Mouse (Mus musculus) kidney, embryonic 16.5 days (tissue): Measurements from ENCODE around the gene Cd302. TPM values are rescaled to one million over a fixed set of nuclear protein-coding genes. Genes with fewer than 3 reads are reported as not detected.

Experiments used
- ATAC-seq: fragments of 200-750 bp; cut with Nextera tagmentation; 2 replicates; pipeline ENCODE4 v1.8.0; 2017; ENCODE audit warnings: moderate TSS enrichment; ENCODE audit not compliant: low FRiP score, low TSS enrichment
- H3K27ac ChIP-seq: fragments of 300-500 bp; sonication (generic); 2 replicates; pipeline ENCODE4 v1.5.1; 2014; ENCODE audit warnings: low read length
- H3K27me3 ChIP-seq: fragments of 300-500 bp; sonication (generic); 2 replicates; pipeline ENCODE4 v1.6.1; 2014; ENCODE audit warnings: low read length, control low read depth, mixed read lengths; ENCODE audit not compliant: insufficient read depth
- H3K36me3 ChIP-seq: fragments of 300-500 bp; sonication (generic); 2 replicates; pipeline ENCODE4 v1.6.1; 2014; ENCODE audit warnings: low read length, control low read depth, mixed read lengths; ENCODE audit not compliant: insufficient read depth
- H3K4me1 ChIP-seq: fragments of 300-500 bp; sonication (generic); 2 replicates; pipeline ENCODE4 v1.6.1; 2014; ENCODE audit warnings: low read length, control low read depth, mixed read lengths; ENCODE audit not compliant: insufficient read depth
- H3K4me2 ChIP-seq: fragments of 300-500 bp; sonication (generic); replicated peaks from 2 replicates; pipeline ENCODE4 v1.6.1; 2014; ENCODE audit warnings: low read depth, low read length
- H3K4me3 ChIP-seq: fragments of 300-500 bp; sonication (generic); 2 replicates; pipeline ENCODE4 v1.5.1; 2014; ENCODE audit warnings: mild to moderate bottlenecking, low read length
- H3K9ac ChIP-seq: fragments of 300-500 bp; sonication (generic); replicated peaks from 2 replicates; pipeline ENCODE4 v1.6.1; 2014; ENCODE audit warnings: low read length
- H3K9me3 ChIP-seq: fragments of 300-500 bp; sonication (generic); 2 replicates; pipeline ENCODE4 v1.6.1; 2016; ENCODE audit warnings: low read length, control low read depth
- WGBS: fragments of 180-500 bp; shearing (Covaris S2); extraction: QIAGEN DNeasy Blood & Tissue Kit; methylation state at CpG from one replicate; pipeline ENCODE4 v1.1.7; 2014; 5-methylcytosine and 5-hydroxymethylcytosine counted together
- polyA plus RNA-seq: library from polyadenylated mRNA; unstranded; fragments of >200 nt; fragmentation: Nextera tagmentation; extraction: Ambion mirVana; gene quantifications from 2 replicates; pipeline ENCODE4 v1.2.1, GENCODE M21; 2015

Cd302 gene
- polyA plus RNA-seq, 1 experiment from 2014 or later: 44.8 TPM

DNA sequence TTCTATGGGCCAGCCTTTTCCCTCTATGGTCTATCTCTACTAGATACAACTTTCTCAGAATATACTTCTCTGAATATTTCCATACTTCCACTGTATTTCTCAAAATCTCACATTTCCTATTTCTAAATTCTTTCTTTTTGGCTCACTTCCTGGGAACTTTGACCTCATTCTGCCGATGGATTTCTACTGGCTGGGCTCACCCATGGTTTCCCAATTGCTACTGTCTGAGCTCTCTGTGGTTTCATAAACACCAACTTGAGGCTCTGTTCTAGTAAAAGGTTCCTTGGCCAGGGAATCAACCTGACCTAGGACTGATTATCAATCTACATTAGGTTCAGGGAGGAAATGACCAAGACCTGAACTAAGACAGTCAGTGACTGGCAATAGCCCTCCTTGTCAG lies 5.2 kb upstream of the Cd302 start:
- ATAC-seq: no peak

DNA sequence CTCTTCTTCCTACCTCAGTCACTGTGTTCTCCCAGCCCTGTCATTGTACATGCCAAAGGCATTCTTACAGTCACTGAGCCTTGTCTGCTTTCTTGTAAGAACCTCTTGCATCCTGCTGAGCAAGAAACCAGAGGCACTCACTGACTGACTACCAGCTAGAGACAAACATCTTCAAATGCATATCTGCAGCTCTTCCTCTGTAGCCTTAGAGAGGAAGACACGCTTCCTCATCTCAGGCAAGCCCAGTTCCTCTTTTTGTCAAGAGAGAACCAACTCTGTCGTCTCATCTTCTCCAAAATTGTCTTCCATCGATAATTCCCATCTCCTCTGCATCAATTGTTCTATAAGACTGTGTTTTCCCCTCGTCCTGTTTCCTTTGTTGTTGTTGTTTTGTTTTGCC lies 4.3 kb upstream of the Cd302 start:
- no peak overlapping the region for H3K4me2 ChIP-seq
- H3K27me3 ChIP-seq: no peaks in the 10 kb centered on the region
- ATAC-seq: no peak
- no peak overlapping the region for H3K9ac ChIP-seq
- H3K4me1 ChIP-seq: 0 out of 2 replicates have a peak, but pooled peaks cover 1% of the 10 kb centered on the region
- H3K36me3 ChIP-seq: no peaks in the 10 kb centered on the region
- WGBS: 78% methylated on average over 4 of the region's 4 CpGs
- no peaks in the 10 kb centered on the region for H3K9me3 ChIP-seq
- H3K4me3 ChIP-seq: no peak overlapping the region
- H3K27ac ChIP-seq: no peak overlapping the region

More for the DNA sequence above, 5.2 kb upstream of the Cd302 start:
- Histone ChIP-seq H3K27me3 (no peaks in the 10 kb centered on the region), H3K4me3 (no peak overlapping the region), H3K4me2 (no peak overlapping the region), H3K4me1 (no peaks in the 10 kb centered on the region), H3K9ac (no peak overlapping the region), H3K27ac (no peak overlapping the region), H3K36me3 (no peaks in the 10 kb centered on the region), H3K9me3 (no peaks in the 10 kb centered on the region)
- 59% methylated on average over 1 of the region's 1 CpGs for WGBS

DNA sequence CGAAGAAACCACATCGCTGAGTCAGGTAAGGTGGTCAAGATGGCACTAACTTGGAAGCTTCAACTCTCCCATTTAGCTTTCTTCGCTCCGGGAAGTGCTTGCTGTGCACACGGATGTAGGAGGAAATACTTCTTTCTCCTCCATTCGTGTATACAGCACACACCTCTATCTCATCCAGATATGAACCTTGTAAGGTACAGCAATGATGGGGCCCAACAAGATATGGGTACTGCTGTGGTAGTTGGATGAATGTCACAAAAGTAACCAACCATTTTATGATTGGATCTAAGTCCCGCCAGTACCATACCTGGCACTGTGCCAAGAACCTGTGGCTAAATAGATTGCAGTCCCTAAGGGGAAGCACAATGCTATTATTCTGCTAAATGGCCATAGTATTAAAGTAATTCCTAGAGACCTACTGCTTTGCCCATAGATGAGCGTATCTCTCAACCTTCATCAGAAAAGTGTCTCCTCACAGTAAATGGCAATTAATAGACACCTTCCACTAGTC lies 874 bp upstream of the Cd302 start:
- H3K36me3 ChIP-seq: no peaks in the 10 kb centered on the region
- H3K27ac ChIP-seq: no peak overlapping the region
- no peak overlapping the region for H3K4me2 ChIP-seq
- no peaks in the 10 kb centered on the region for H3K27me3 ChIP-seq
- no peak overlapping the region for H3K9ac ChIP-seq
- no peak overlapping the region for H3K4me3 ChIP-seq
- H3K9me3 ChIP-seq: no peaks in the 10 kb centered on the region
- 91% methylated on average over 8 of the region's 8 CpGs for WGBS
- peaks cover 12% of the 10 kb centered on the region for H3K4me1 ChIP-seq
- no peak for ATAC-seq

DNA sequence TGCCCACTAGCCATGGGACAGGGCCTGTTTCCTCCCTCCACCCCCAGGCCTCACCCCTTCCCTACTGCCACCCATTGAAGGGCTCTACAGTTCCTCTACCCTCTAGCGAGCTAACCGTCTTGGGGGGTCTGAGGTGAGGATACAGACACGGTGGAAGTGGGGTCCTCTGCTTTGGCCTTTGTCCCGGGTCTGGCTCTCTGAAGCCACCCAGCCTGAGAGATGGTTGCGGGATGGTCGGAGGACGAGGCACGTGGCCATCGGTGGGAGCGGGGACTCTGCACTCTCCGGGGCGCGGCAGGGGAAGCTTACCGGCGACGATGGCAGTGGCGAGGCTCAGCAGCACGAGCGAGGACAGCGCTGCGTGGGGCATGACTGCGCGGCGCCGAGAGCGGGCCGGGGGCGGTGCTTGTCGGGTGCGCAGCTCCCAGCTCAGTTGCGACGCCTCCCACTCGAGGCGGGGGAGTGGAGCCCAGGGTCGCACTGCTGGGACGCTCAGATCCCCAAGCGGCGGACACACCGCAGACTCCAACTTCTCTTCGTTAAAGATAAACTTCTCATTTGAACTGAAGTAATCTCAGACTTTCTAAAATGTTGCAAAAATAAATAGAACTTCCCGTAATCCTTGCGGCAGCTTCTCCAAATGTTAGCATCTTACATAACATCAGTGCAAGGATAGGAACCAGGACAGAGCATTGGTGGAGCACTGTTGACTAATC lies 379 bp downstream of the Cd302 start:
- peaks cover 12% of the 10 kb centered on the region for H3K4me1 ChIP-seq
- no peaks in the 10 kb centered on the region for H3K36me3 ChIP-seq
- H3K4me3 ChIP-seq: peak overlapping the region; percentile 56
- H3K9me3 ChIP-seq: no peaks in the 10 kb centered on the region
- peak overlapping the region; percentile 95 for H3K4me2 ChIP-seq
- peak overlapping the region; percentile 31; the same call in 1 of the 2 replicates for H3K27ac ChIP-seq
- H3K9ac ChIP-seq: peak overlapping the region; percentile 74
- under 1% methylated on average over 42 of the region's 42 CpGs for WGBS
- no peaks in the 10 kb centered on the region for H3K27me3 ChIP-seq
- peak; percentile 94 for ATAC-seq

DNA sequence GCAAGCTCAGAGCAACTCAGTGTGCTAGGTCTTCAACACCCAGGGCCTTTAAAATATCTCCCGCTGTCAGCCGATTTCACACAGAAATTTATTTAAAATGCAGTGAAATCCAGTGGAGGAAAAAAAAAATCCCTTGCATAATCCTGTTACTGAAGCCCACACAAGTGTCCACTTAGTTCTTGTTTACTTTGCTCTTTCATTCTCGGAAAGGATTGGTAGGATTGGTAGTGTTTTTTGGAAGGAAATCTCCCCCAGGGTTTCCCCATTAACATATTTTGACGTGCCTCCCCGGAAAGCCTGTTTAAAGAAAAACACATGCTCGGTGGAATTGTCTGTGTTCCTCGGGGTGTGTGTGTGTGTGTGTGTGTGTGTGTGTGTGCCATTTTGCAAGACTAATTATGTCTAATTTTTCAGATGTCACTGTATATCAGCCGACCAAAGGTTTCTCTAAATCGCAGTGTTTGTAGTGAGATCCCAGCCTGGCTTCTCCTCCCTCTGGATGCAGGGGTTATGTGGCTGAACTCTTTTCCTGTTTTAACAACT lies 1.0 kb downstream of the Cd302 start:
- Histone ChIP-seq H3K4me3 (peak overlapping the region; percentile 56), H3K36me3 (no peaks in the 10 kb centered on the region), H3K27me3 (no peaks in the 10 kb centered on the region), H3K4me1 (peaks cover 12% of the 10 kb centered on the region), H3K27ac (peak overlapping the region; percentile 31; the same call in 1 of the 2 replicates), H3K9me3 (no peaks in the 10 kb centered on the region), H3K9ac (peak overlapping the region; percentile 74), H3K4me2 (peak overlapping the region; percentile 95)
- 11% methylated on average over 9 of the region's 9 CpGs for WGBS
- ATAC-seq: no peak

DNA sequence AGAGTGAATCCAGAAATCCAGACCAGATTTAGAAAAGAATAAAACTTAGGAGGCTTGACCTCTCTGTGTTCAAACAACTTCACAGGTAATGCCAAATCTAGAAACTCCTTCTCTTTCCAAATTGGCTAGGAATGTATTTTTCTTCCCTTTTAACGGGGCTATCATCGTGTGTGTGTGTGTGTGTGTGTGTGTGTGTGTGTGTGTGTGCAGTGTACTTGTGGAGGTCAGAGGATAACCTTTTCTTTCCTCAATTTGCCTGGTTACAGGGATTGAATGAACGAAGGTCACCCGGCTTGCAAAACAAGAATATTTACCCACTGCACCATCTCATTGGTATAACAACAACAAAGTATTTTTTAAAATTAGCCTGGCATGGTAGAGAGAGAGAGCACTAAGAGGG lies 1.7 kb downstream of the Cd302 start:
- H3K9ac ChIP-seq: no peak overlapping the region
- WGBS: 74% methylated on average over 4 of the region's 4 CpGs
- no peak for ATAC-seq
- H3K27ac ChIP-seq: no peak overlapping the region
- H3K4me2 ChIP-seq: peak overlapping the region; percentile 95
- peaks cover 12% of the 10 kb centered on the region for H3K4me1 ChIP-seq
- H3K27me3 ChIP-seq: no peaks in the 10 kb centered on the region
- H3K9me3 ChIP-seq: no peaks in the 10 kb centered on the region
- peak overlapping the region; percentile 56; the same call in 1 of the 2 replicates for H3K4me3 ChIP-seq
- no peaks in the 10 kb centered on the region for H3K36me3 ChIP-seq

DNA sequence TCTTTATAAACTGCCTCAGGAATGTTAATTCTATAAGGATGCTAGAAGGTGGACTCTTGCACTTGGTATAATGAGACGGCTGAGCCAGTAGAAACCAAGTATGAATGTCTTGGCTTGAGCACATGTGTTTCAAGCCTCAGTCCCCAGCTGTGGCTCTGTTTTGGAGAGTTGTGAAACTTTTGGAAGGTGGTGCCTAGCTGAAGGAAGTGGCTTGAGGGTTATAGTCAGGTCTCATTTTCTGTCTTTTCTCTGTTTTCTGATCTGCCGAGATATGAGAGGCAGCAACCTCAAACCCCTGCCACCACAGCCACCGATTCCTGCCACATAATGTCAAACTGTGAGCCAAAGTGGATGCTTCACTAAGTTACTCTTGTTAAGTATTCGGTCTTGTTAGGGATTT lies 5.7 kb downstream of the Cd302 start:
- WGBS: 93% methylated on average over 4 of the region's 4 CpGs
- Histone ChIP-seq H3K9me3 (no peaks in the 10 kb centered on the region), H3K36me3 (no peaks in the 10 kb centered on the region), H3K27me3 (no peaks in the 10 kb centered on the region), H3K9ac (no peak overlapping the region), H3K4me2 (no peak overlapping the region), H3K4me1 (peaks cover 11% of the 10 kb centered on the region), H3K4me3 (no peak overlapping the region), H3K27ac (no peak overlapping the region)
- ATAC-seq: no peak

DNA sequence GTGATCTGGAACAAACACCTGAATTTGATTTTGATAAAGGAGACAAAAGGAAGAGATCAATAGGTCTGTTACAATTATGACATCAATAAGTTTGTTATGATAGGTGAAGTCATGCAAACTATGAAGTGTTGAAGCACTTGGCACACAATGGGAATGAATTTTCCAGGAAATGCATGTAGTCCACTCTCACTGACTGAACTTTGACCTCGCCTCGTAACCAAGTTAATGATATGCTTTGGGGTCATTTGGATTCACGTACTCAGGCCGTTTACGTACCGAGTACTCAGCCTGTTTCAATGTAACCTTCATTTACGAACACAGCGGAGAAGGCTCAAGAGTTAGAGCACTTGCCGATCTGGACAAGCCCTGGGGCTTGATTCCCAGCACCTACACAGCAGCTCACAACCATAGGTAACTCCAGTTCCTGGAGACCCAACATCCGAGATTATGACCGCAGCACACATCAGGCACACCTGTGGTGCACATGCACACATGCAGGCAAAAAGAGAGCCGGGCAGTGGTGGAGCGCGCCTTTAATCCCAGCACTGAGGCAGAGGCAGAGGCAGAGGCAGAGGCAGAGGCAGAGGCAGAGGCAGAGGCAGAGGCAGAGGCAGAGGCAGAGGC lies 14.3 kb downstream of the Cd302 start:
- Histone ChIP-seq H3K4me1 (peaks cover 8% of the 10 kb centered on the region; the same call in 1 of the 2 replicates), H3K27me3 (no peaks in the 10 kb centered on the region), H3K9me3 (no peaks in the 10 kb centered on the region), H3K27ac (no peak overlapping the region), H3K4me2 (no peak overlapping the region), H3K9ac (no peak overlapping the region), H3K36me3 (peaks cover 6% of the 10 kb centered on the region; the same call in 1 of the 2 replicates), H3K4me3 (no peak overlapping the region)
- ATAC-seq: no peak
- 87% methylated on average over 14 of the region's 14 CpGs for WGBS

DNA sequence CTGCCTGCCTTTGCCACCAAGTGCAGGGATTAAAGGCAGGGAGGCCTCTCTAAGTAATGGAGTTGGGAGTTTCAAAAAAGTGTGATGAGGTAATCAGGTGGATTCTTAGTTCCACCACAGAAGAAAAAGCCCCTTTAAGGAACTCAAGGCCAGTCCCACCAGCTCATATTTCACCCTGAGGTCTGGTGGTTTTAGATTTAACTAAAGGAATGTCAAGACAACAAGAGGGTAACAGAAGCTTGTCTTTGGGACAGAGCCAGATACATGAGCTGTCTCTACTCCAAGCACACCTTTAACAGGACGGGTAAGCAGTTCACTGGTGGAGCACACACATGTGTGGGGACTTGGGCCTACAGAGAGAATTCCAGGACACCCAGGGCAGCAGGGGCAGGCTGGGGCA lies 16.7 kb downstream of the Cd302 start:
- Histone ChIP-seq H3K9ac (no peak overlapping the region; the same call in 1 of the 2 replicates), H3K36me3 (peaks cover 6% of the 10 kb centered on the region; the same call in 1 of the 2 replicates), H3K4me1 (peaks cover 8% of the 10 kb centered on the region; the same call in 1 of the 2 replicates), H3K4me3 (no peak overlapping the region), H3K9me3 (no peaks in the 10 kb centered on the region), H3K27me3 (no peaks in the 10 kb centered on the region), H3K27ac (peak overlapping the region; percentile 38; the same call in 1 of the 2 replicates), H3K4me2 (no peak overlapping the region)
- WGBS: 32% methylated on average over 1 of the region's 1 CpGs
- peak; percentile 69 for ATAC-seq
